Mouse (Mus musculus): ENCODE results near the gene Alpl. TPM values are rescaled to one million over a fixed set of nuclear protein-coding genes. Genes with fewer than 3 reads are reported as not detected.

Alpl gene
- total RNA-seq, 2 experiments from 2014 or later: 7.4 to 8.8 TPM

DNA sequence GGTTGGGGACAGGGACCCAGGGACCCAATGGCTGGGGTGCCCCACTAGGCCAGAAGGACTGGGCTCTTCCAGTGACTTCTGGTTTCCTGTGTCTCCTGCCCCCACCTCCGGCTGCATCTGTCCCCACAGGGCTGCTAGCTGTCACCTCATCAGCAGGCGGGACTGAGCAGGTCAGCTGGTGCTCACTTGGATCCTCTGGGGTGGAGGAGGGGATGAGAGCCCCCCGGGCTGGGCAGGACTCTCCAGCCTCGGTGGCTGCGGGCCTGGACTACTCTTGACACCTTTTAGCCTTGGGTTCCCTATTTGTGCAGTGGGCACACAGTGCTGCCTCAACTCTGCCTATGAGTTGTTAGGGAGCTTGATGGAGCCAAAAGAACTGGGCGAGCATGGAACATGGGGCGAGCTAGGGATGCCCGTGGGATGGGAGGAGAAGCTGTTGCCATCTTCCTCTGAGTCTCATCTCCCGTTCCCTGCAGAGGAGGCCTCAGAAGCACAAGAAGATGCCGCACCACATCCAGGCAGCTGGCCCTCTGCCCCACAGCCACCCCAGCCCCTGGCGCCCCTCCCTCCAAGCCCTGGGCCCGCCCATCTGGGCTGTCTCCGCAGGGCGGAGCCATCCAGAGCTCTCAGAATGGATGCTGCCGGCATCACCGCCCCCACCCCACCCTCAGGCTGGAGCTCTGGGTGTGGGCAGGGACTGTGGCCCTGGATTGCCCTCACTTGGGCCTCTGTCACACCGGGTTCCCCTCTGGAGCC, 67.6 kb downstream of the Alpl start:
- intact Hi-C loops (cut with DNase I): no loop called here

DNA sequence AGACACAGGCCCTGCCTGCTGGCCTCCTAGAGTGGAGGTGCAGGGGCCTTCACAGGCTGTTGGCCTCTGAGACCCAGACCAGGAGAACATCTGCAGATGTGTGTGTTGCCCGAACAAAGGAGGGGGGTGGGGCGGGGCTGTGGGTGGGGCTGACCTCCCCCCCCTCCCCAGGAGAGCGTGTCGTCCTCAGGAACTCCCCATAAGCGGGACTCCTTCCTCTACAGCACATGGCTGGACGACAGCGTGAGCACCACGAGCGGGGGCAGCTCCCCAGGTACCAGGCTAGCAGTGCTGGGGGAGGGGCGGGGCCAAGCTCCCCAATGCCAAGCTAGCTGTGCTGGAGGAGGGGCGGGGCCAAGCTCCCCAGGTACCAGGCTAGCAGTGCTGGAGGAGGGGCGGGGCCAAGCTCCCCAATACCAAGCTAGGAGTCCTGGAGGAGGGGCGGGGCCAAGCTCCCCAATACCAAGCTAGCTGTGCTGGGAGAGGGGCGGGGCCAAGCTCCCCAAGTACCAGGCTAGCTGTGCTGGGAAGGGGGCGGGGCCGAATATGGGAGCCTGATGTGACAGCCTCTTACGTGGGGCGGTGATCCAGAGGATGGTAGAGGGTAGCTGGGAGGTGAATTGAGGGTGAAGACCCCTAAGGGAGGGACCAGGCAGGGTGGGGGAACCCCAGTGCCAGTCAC, 68.5 kb downstream of the Alpl start:
- peak in 1 of 2 experiments; percentile 72 for DNase-seq (ENCODE audit: extremely low spot score in 1 of 2, low spot score in 2 of 2)
- intact Hi-C loops (cut with DNase I): no loop called here

More for the DNA sequence above, 67.6 kb downstream of the Alpl start:
- DNase-seq (ENCODE audit: extremely low spot score in 1 of 2, low spot score in 2 of 2): peak in 1 of 2 experiments; percentile 78

DNA sequence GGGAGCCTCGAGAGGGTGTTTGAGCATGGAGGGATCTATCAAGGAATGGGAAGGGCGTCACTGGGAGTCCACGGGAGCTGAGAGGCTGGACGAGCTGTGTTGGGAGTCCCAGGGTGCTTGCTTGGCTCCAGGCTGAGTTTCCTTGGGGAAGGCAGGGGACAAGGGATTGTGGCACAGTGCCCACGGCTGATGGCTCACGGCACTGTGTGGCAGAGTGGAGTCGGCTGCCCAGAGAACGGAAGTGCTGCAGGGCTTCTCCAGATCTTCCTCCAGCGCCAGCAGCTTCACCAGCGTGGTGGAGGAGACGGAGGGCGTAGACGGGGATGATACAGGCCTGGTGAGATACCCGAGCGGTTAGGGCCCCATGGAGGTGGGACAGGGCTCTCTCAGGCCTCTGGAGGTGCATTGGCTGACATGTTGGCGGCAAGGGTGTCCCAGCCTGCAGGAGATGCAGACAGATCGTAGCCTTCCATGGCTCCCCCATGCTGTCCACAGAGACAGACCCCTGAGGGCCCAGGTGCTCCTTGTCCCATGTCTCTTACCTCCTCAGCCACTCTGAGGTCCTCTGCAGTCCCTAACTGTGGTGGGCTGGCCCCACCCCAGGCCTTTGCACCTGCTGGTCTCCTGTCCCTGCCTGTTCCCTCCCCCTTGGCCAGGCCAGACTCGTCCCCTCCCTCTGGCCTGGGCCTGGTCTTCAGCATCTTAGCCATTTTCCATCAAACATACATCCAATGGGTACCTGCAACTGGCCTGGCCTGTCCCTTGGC, 69.3 kb downstream of the Alpl start:
- peak in 1 of 2 experiments; percentile 61 for DNase-seq (ENCODE audit: extremely low spot score in 1 of 2, low spot score in 2 of 2)
- intact Hi-C loops (cut with DNase I): no loop called here

DNA sequence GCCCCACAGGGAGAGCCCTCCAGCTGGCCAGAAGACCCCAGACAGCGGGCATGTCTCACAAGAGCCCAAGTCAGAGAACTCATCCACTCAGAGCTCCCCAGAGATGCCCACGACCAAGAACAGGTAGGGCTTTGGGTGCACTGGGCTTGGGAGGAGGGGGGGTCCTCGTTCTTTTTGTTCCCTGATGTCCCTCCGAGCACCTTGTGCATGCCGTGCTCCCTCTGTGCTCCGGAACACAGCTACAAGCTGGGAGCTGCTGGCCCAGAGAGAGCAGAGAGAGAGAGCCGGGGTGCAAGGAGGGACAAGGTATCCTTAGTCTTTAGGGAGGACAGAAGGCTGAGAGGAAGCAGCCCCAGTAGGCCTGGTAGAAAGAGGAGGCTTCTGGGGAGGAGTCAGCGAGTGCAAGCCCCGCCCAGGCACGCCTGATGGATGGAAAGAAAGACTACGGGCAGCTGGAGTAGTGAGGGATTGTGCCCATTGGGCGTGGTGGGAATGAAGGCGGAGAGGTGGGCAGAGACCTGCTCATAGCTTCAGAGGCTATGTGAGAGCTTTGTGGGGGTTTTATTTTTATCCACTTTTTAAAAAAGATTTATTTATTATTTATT, 70.5 kb downstream of the Alpl start:
- intact Hi-C loops (cut with DNase I): no loop called here
- no peak for DNase-seq (ENCODE audit: extremely low spot score in 1 of 2, low spot score in 2 of 2)

DNA sequence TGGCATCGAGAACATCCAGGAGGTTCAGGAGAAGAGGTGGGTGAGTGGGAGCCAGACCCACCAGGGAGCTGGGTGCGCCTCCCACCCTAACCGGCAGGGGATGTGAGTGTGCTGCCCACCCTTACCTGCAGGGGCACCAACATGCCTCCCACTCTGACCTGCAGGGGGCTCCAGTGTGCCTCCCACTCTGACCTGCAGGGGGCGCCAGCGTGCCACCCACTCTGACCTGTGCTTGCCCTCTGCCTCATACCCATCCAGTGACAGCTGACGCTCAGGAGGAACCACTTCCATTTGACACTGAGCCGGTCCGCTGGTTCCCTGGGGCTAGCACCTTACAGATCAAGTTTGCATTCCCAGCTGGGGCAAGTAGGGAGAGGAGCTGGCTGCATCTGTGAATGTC, 71.4 kb downstream of the Alpl start:
- intact Hi-C loops (cut with DNase I): no loop called here
- peak in 1 of 2 experiments; percentile 75 for DNase-seq (ENCODE audit: extremely low spot score in 1 of 2, low spot score in 2 of 2)

DNA sequence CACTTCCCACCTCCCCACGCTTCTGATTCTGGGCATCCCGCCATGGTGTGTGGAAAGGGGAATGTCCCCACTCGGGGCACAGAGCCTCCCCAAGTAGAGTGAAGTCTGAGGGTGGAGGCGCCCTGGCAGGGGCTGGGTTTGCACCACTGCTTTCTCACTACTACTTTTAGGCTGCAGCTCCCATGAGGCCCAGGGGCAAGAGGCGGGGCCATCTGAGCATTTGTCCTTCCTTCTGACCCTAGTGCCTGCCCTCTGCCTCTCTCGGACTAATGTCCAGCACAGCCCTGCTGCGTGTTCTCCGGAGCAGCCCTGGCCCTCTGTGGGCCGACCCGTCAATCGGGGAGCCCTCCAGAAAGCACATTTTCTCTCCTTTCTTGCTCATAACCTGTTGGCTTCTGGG, 72.0 kb downstream of the Alpl start:
- DNase-seq (ENCODE audit: extremely low spot score in 1 of 2, low spot score in 2 of 2): peak in 1 of 2 experiments; percentile 58
- intact Hi-C loops (cut with DNase I): no loop called here

DNA sequence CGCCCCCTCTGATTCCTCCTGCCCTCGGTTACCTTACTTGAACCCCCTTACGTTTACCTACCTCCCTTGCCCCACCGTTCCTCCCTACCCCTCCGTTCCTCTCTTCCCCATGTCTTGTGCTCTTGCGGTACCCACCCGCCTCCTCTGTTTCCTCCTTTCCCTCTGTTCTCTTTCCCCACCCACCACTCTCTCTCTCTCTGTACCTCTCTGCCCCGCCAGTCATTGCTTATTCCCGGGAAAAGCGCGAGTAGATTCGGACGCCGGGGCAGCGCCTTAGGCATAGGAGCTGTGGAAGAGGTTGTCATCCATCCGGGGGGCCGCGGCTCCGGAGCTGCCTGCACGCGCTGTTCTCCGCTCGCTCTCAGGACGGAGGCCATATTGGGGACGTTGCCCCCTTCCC, 72.7 kb downstream of the Alpl start:
- peak in 1 of 2 experiments; percentile 48 for DNase-seq (ENCODE audit: extremely low spot score in 1 of 2, low spot score in 2 of 2)
- intact Hi-C loops (cut with DNase I): loop anchor here (2.0 kb wide), 1 partner anchor 43 kb away; no protein-coding TSS in a partner anchor

DNA sequence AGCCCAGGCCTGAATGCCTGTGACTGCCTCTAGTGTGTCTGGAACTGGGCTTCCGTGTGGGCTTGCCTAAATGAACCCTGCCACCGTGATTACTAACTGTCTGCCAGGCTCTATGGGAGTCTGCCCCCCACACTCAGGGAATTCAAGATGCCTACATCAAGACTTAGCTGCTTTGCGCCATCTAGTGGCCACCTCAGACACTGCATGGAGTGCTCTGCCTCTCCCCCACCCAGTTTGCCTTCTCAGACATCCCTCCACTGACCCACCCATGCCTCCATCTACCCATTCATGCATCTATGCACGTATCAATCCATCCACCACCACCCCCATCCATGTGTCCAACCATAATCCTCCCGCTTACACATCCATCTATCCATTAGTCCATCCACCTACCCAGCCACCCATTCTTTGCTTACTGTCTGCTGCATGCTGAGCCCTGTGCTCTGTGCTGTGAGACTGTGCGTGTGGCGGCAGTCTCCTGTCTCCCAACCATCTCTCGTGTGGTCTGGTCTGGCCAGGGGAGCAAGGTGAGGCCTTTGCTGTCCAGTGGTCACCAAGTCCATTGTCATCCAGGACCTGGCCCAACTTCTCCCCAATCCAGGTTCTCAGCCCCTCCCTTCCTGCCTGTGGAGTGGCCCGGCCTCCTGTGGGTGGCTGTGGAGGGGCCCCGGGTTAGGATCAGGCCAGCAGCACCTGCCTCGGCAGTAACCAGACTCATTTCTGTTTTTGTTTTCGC, 73.3 kb downstream of the Alpl start:
- intact Hi-C loops (cut with DNase I): loop anchor here (2.0 kb wide), 1 partner anchor 42 kb away; no protein-coding TSS in a partner anchor
- DNase-seq (ENCODE audit: extremely low spot score in 1 of 2, low spot score in 2 of 2): peak; percentile 73 to 83

DNA sequence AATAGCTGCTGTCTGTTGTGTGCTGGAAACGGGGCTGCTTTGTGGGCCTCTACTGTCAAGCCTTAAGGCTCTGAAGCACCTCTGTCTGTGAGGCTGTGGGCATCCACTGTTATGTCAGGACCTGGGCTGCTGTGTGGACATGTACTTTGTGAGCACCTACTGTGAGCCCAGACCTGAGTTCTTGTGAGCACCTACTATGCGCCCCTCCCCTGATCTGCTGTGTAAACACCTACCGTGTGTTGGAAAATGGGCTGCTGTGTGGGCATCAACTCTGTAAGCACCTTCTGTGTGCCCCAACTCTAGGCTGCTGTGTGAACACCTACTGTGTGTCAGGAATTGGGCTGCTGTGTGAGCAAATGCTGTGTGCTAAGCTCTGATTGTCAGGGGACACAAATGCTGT, 74.0 kb downstream of the Alpl start:
- DNase-seq (ENCODE audit: extremely low spot score in 1 of 2, low spot score in 2 of 2): no peak
- intact Hi-C loops (cut with DNase I): loop anchor here (2.0 kb wide), 1 partner anchor 41 kb away; no protein-coding TSS in a partner anchor

DNA sequence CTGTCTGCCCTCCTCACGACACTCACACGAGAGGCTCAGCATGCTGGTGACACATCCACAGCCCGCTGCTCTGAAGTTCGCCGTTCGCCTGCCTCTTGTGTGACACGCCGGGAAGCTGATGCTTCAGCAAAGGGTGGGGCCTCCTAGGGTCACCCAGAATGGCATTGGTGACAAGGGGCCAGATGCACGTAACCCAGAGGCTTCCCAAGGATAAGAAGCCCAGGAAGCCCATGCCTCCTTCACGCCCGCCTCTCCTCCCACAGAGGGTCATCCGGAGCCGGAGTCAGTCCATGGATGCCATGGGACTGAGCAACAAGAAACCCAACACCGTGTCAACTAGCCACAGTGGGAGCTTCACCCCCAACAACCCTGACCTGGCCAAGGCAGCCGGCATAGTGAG, 74.6 kb downstream of the Alpl start:
- intact Hi-C loops (cut with DNase I): no loop called here

DNA sequence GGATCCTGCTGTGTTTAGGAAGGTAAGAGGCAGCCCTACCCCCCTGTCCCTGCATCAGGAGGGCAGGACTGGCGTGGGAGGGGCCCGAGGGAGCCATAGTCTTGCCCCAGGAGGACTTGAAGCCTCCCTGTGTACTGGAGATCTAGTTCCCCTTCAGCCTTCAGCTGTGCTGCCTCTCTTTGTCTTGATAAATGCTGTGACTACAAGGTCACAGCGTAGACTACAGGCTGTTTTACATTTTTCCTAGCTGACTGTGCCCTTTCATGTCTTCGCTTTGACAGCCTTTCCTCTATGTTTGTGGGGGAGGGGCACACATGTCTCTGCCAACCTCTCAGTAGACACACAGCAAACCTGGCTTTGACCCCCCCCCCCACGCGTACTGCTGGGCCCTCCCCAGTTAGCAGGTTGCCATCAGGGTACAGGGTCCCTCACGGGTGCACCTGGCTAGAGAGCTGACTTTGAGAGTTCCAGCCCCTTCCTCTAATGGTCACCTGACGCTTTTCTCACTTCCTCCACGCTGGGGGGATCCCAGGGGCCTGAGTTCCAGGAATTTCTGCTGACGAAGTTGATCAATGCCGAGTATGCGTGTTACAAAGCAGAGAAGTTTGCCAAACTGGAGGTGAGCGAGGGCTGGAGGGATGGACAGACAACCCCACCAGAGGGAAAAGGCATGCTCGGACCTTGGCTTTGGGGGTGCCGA, 76.7 kb downstream of the Alpl start:
- intact Hi-C loops (cut with DNase I): no loop called here
- DNase-seq (ENCODE audit: extremely low spot score in 1 of 2, low spot score in 2 of 2): no peak

More for the DNA sequence above, 74.6 kb downstream of the Alpl start:
- no peak for DNase-seq (ENCODE audit: extremely low spot score in 1 of 2, low spot score in 2 of 2)

DNA sequence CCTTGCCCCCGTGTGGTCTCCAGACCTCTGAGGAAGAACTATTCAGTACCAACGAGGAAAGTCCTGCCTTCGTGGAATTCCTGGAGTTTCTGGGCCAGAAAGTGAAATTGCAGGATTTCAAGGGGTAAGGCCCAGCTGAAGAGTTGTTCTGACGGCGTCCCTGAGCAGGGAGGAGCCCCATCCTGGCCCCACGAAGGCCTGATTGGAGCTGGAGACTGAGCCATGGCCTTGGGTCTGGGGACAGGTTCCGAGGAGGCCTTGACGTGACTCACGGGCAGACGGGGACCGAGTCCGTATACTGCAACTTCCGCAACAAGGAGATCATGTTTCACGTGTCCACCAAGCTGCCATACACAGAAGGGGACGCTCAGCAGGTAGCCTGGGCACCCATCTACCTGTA, 78.5 kb downstream of the Alpl start:
- intact Hi-C loops (cut with DNase I): no loop called here

DNA sequence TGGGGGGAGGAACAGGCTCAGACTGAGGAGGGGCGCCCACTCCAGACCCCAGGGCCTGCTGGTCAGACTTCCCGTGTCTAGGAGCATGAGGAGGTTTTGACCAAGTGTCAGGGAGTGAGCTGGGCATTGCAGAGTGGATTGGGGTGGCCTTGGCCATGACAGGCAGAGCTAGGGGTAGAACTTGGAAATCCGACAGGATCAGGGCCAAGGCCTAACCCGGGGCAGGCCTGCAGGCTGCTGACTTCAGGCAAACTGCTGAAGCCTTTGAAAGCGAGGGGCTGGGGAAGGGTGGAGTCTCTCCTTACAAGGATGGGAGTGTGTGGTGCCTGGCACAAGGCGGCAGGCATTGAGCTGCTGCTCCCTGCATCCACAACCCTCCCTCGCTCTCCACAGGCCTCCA, 79.2 kb downstream of the Alpl start:
- intact Hi-C loops (cut with DNase I): no loop called here
- DNase-seq (ENCODE audit: extremely low spot score in 1 of 2, low spot score in 2 of 2): no peak

More for the DNA sequence above, 78.5 kb downstream of the Alpl start:
- DNase-seq (ENCODE audit: extremely low spot score in 1 of 2, low spot score in 2 of 2): no peak

DNA sequence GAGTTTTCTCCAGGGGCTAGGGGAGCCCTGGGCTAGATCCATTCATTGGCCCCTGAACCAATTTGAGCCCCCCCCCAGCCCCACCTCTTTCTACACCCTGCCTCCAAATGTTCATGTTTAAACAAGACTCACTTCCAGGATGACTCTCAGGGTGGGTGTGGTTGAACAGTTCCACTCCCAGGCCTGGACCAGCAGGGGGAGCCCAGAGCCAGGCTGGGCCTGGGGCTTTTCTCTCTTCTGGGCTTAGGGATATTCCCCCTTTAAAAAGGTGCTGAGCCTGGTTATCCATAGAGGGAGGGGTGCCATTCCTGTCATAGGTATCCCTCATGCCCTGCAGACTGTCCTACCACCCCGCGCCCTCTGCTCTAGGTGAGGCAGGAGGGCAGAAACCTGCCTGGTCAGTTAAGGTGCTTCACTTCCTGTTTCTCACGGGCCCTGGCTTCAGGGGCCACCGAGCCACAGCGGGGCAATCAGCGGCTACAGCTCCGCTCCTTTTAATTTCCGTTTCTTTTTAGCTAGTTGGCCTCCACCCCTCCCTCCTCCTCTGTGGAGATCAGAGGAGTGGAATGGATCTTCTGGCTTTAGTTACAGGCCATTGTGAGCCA, 82.1 kb downstream of the Alpl start:
- intact Hi-C loops (cut with DNase I): no loop called here
- no peak for DNase-seq (ENCODE audit: extremely low spot score in 1 of 2, low spot score in 2 of 2)

DNA sequence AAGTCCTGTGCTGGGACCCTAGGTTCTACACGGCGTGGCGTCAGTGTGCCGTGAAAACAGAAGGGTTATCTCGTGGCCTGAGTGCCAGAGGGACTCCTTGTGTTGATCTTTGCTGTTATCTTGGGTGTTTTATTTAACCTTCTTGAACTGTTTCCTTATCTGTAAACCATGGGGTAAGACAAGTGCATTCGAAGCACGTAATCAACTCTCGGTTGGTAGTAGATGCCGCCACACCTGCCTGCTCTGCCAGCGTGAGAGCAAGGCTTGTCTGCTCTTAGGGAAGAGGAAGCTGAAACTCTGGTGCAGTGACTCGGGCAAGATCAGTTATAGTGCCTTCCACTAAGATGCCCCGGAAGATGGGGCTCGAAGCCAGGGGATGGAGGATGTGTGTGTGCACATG, 83.2 kb downstream of the Alpl start:
- intact Hi-C loops (cut with DNase I): no loop called here
- no peak for DNase-seq (ENCODE audit: extremely low spot score in 1 of 2, low spot score in 2 of 2)

DNA sequence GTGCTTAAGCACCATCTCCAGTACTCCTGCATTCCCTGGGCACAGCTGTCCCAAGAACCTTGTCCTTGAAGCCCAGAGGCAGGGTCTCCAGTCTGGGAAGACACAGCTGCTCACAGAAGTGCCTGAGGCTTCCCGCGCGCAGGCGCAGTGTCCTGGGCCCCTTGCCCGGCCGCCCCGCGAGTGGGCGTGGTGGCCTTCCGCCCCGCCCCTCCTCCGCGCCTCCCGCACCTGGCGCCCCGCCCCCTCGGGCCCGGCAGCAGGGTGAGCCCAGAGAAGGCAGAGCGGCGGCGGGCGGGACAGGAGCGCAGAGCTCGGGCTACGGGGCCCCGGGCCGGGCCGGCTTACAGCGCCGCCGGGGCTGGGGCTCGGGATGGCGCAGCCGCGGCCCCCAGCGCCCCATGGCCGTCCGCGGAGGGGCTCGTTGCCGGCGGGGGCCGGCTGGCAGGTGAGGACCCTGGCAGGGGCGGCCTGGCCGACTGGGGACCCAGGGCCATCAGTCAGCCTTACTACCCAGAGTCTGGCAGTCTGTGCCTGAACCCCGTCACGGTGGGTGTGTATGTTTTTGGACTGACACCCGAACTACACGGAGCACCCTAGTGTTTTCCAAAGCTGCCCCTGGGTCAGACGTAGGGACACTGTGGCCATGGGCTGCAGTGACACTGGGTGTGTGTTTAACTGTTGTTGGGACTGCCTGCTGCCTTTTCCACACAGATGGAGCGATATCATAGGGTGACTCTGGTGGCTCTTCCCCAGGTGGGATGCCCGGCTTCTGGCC, 88.8 kb downstream of the Alpl start:
- intact Hi-C loops (cut with DNase I): no loop called here
- DNase-seq (ENCODE audit: extremely low spot score in 1 of 2, low spot score in 2 of 2): peak in 1 of 2 experiments; percentile 85

DNA sequence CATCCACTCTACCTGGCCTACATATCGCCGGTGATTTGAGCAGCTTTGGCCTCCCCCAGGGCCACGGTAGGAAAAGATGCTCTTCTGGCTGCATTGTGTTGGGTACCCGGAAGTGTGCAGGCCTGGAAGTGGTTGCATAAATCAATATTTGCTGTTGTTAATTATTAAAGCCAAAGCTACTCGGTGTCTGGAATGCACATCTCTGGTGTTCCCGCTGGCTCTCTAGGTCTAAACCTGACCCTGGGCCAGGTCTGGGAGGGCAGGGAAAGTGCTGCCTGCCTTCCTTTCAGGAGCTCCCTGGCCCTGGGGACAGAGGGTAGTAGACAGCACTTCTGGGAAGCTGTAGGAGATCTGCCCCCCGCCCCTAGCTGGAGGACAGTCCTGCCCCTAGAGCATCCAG, 89.7 kb downstream of the Alpl start:
- intact Hi-C loops (cut with DNase I): no loop called here
- DNase-seq (ENCODE audit: extremely low spot score in 1 of 2, low spot score in 2 of 2): no peak

All from left cerebral cortex, postnatal 10 days (tissue).